Mouse (Mus musculus) spleen, adult 18-20 months (tissue): Measurements from ENCODE around the gene Prkch.

Experiments used
- DNase-seq, 2 experiments: peaks; one replicate each; pipeline ENCODE4 v3.0.0; 2022; ENCODE audit warnings: mixed read lengths in 2 of 2

Gene Prkch

GRCm38 (mm10) chr12:73583813-73584609, 585 bp upstream of the Prkch start:
- no peak for DNase-seq

- DNase-seq: no peak
Observed at GRCm38 (mm10) chr12:73585241-73585801, 725 bp downstream of the Prkch start.

- no peak for DNase-seq
Observed at GRCm38 (mm10) chr12:73585850-73586249, 1.3 kb downstream of the Prkch start.

- DNase-seq: no peak
Observed at GRCm38 (mm10) chr12:73587262-73587661, 2.7 kb downstream of the Prkch start.

- DNase-seq: no peak
Observed at GRCm38 (mm10) chr12:73590627-73591276, 6.2 kb downstream of the Prkch start.

GRCm38 (mm10) chr12:73591625-73592024, 7.0 kb downstream of the Prkch start:
- DNase-seq: no peak

GRCm38 (mm10) chr12:73593021-73593798, 8.6 kb downstream of the Prkch start:
- DNase-seq: peak in 1 of 2 experiments; percentile 34

GRCm38 (mm10) chr12:73594177-73594745, 9.7 kb downstream of the Prkch start:
- DNase-seq: no peak

GRCm38 (mm10) chr12:73595226-73595625, 10.6 kb downstream of the Prkch start:
- DNase-seq: no peak

GRCm38 (mm10) chr12:73598241-73598640, 13.6 kb downstream of the Prkch start:
- DNase-seq: peak; percentile 46 to 51

GRCm38 (mm10) chr12:73600457-73600856, 15.9 kb downstream of the Prkch start:
- DNase-seq: no peak

- no peak for DNase-seq
Observed at GRCm38 (mm10) chr12:73602974-73603373, 18.4 kb downstream of the Prkch start.

- DNase-seq: no peak
Observed at GRCm38 (mm10) chr12:73603653-73604052, 19.1 kb downstream of the Prkch start.

- no peak for DNase-seq
Observed at GRCm38 (mm10) chr12:73604762-73605161, 20.2 kb downstream of the Prkch start.

- no peak for DNase-seq
Observed at GRCm38 (mm10) chr12:73605174-73605573, 20.6 kb downstream of the Prkch start.

GRCm38 (mm10) chr12:73607381-73608064, 22.9 kb downstream of the Prkch start:
- DNase-seq: no peak

GRCm38 (mm10) chr12:73608065-73608397, 23.4 kb downstream of the Prkch start:
- DNase-seq: no peak

- no peak for DNase-seq
Observed at GRCm38 (mm10) chr12:73609262-73609661, 24.7 kb downstream of the Prkch start.

- no peak for DNase-seq
Observed at GRCm38 (mm10) chr12:73609676-73610545, 25.3 kb downstream of the Prkch start.

GRCm38 (mm10) chr12:73610831-73611370, 26.3 kb downstream of the Prkch start:
- no peak for DNase-seq

- DNase-seq: no peak
Observed at GRCm38 (mm10) chr12:73611741-73612140, 27.1 kb downstream of the Prkch start.
